Mouse (Mus musculus): ENCODE measurements around the gene Insc. TPM values are rescaled to one million over a fixed set of nuclear protein-coding genes. Genes with fewer than 3 reads are reported as not detected.

The Insc gene
- polyA plus RNA-seq, 1 experiment from 2014 or later: 0.21 TPM

DNA sequence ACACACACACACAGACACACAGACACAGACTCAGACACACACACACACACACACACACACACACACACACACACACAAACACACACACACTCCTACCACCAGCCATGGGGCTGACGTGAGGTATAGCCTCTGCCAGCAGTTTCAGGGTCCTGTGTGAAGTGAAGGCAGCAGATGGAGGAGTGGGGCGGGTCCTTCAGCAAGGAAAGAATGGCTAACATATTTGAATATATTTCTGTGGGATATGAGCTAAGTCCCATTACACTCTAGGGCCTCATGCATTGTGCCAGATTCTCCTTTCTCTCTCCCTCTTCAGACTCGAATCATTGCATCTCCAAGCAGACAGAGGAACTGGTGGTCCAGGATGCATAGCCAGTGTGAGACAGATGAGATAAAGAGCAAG is 74.9 kb downstream of the Insc start:
- DNase-seq (ENCODE audit: low read depth, low spot score) (no peak), ATAC-seq (no peak)
- ChIA-PET CTCF (interaction anchor here (1.2 to 5.9 kb wide), 4 partner anchors 19 to 88 kb away, joined by 3 to 73 read pairs (median 5); no protein-coding TSS in a partner anchor), POLR2A (no interaction called here)
- H3K27me3 ChIP-seq: no peaks in the 10 kb centered on the region
- TF ChIP-seq CTCF (IDR thresholded peaks at IDR 0.05): no peak
- in situ Hi-C loops (cut with MboI; ENCODE audit: low pct_unique_long_range_greater_than_20kb): loop anchor here (5.0 to 25.0 kb wide), 4 partner anchors 81 to 531 kb away; partner anchors contain the start of gene Psma1

- CTCF ChIA-PET: interaction anchor here (1.5 to 5.9 kb wide), 2 partner anchors 82 to 88 kb away, joined by 3 to 73 read pairs; no protein-coding TSS in a partner anchor
- no peak for TF ChIP-seq CTCF (IDR thresholded peaks at IDR 0.05)
- in situ Hi-C loops (cut with MboI; ENCODE audit: low pct_unique_long_range_greater_than_20kb): loop anchor here (5.0 to 25.0 kb wide), 4 partner anchors 82 to 532 kb away; partner anchors contain the start of gene Psma1
- H3K27me3 ChIP-seq: no peaks in the 10 kb centered on the region
- DNase-seq (ENCODE audit: low read depth, low spot score) (no peak), ATAC-seq (no peak)
- POLR2A ChIA-PET: no interaction called here
These were observed 75.3 kb downstream of the Insc start for GRCm38 (mm10) chr7:114818836-114819235.

GRCm38 (mm10) chr7:114822736-114823135 is 79.2 kb downstream of the Insc start:
- POLR2A ChIA-PET: no interaction called here
- TF ChIP-seq CTCF (IDR thresholded peaks at IDR 0.05): no peak
- in situ Hi-C loops (cut with MboI; ENCODE audit: low pct_unique_long_range_greater_than_20kb): loop anchor here (25.0 kb wide), 1 partner anchor 535 kb away; the partner anchor contains the start of gene Psma1
- H3K27me3 ChIP-seq: no peaks in the 10 kb centered on the region
- DNase-seq (ENCODE audit: low read depth, low spot score) (no peak), ATAC-seq (no peak)
- CTCF ChIA-PET: no interaction called here

DNA sequence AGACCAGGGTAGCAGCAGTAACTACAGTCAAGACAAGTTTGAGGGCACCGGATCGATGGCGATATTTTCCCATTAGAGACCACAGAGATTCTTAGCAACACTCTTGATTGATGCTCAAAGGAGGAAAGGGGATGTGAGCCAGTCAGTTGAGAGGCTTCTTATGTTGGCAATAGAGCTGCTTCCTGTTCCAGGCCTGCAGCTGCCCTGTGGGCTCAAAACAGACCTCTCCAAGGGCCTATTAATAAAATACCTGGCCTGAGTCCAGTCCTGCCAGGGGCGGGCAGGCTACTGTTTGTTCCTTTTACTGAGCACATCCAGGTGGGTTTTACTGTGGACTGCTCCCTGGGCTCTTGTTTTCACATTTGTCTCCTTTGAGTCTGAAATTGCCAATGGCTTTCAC is 83.9 kb downstream of the Insc start:
- H3K27me3 ChIP-seq: no peaks in the 10 kb centered on the region
- CTCF ChIA-PET: no interaction called here
- DNase-seq (ENCODE audit: low read depth, low spot score): no peak
- no peak for ATAC-seq
- in situ Hi-C loops (cut with MboI; ENCODE audit: low pct_unique_long_range_greater_than_20kb): no loop called here
- POLR2A ChIA-PET: no interaction called here
- no peak for TF ChIP-seq CTCF (IDR thresholded peaks at IDR 0.05)

DNA sequence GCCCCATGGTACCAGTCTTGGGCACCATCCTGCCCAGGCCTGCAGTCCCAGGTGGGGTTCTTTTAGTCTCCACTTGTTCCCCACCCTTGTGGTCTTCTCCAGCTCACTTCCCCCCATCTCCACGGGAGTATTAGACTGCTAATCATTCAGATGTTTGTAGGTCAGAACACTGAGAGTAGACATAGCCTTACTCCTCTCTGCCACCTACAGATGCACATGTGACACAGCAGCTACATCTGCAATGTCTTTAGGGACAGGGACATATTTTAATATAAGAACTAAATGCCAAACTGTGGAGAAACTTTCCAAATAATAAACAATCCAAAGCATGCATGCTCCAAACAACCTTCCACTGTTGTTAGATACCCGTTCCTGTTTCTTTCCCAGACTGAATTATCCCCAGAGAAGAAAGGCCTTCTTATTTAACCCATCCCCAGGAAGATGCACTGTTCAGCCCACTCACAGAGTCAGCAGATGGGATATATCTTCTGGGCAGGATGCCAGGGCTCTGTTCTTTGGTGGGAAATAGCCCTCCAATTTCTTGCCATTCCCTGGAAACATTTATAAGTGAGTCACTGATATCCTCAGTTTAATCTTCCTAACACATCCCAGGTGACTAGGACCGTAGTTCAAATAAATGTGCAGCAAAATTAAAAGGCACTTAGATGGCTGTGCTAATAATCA is 88.9 kb downstream of the Insc start:
- DNase-seq (ENCODE audit: low read depth, low spot score) (no peak), ATAC-seq (no peak)
- ChIA-PET POLR2A (no interaction called here), CTCF (no interaction called here)
- H3K27me3 ChIP-seq: no peaks in the 10 kb centered on the region
- TF ChIP-seq CTCF (IDR thresholded peaks at IDR 0.05): no peak
- in situ Hi-C loops (cut with MboI; ENCODE audit: low pct_unique_long_range_greater_than_20kb): no loop called here

GRCm38 (mm10) chr7:114834504-114834903 is 91.0 kb downstream of the Insc start:
- ChIA-PET POLR2A (no interaction called here), CTCF (no interaction called here)
- no peaks in the 10 kb centered on the region for H3K27me3 ChIP-seq
- DNase-seq (ENCODE audit: low read depth, low spot score) (no peak), ATAC-seq (no peak)
- in situ Hi-C loops (cut with MboI; ENCODE audit: low pct_unique_long_range_greater_than_20kb): no loop called here
- TF ChIP-seq CTCF (IDR thresholded peaks at IDR 0.05): no peak

DNA sequence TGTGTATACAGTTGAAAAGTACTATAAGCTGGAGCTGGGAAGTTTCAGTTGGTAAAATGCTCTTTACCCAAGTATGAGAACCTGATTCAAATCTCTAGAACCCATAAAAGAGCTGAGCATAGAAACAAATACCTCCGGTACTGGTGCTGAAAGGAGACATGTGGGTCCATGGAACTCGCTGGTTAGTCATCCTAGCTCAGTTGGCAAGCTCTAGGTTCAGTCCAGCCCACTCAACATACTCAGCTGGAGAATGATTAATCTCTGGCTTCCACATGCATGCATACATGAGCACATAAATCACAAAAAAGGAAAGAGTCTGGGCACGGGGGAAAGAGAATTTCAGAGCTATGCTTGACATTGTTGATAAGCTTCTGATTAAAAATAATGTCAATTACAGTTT is 93.8 kb downstream of the Insc start:
- ChIA-PET CTCF (interaction anchor here (1.1 kb wide), 1 partner anchor 20 kb away, joined by 3 read pairs; no protein-coding TSS in a partner anchor), POLR2A (no interaction called here)
- TF ChIP-seq CTCF (IDR thresholded peaks at IDR 0.05): no peak
- peak; percentile 3 for DNase-seq (ENCODE audit: low read depth, low spot score)
- in situ Hi-C loops (cut with MboI; ENCODE audit: low pct_unique_long_range_greater_than_20kb): no loop called here
- H3K27me3 ChIP-seq: no peaks in the 10 kb centered on the region
- no peak for ATAC-seq

GRCm38 (mm10) chr7:114840029-114840745 is 96.7 kb downstream of the Insc start:
- TF ChIP-seq CTCF (IDR thresholded peaks at IDR 0.05): no peak
- in situ Hi-C loops (cut with MboI; ENCODE audit: low pct_unique_long_range_greater_than_20kb): no loop called here
- CTCF ChIA-PET: no interaction called here
- ATAC-seq (no peak), DNase-seq (ENCODE audit: low read depth, low spot score) (no peak)
- H3K27me3 ChIP-seq: no peaks in the 10 kb centered on the region
- POLR2A ChIA-PET: no interaction called here

- no peak for ATAC-seq
- no peak for DNase-seq (ENCODE audit: low read depth, low spot score)
- ChIA-PET POLR2A (no interaction called here), CTCF (no interaction called here)
- no peak for TF ChIP-seq CTCF (IDR thresholded peaks at IDR 0.05)
- in situ Hi-C loops (cut with MboI; ENCODE audit: low pct_unique_long_range_greater_than_20kb): no loop called here
- H3K27me3 ChIP-seq: no peaks in the 10 kb centered on the region
These were observed 99.2 kb downstream of the Insc start for GRCm38 (mm10) chr7:114842644-114843211.

DNA sequence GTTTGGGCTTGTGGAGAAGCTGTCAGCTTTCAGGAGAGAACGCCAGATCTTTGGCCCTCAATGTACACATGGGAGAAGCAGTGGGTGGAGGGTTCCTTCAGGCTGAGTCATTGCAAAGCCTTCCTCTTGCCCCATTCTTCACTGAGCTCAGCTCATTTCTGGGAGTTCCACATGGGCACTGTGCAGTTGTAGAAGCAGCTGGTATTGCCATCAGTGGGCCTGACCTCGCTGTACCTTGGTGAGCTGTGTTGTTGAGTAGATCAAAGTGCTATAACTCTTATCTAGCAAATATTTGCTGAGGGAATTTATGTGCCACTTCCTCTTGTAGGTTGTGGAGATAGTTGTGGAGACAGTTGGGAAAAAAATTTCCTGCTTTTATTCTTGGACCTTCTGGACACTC is 103.7 kb downstream of the Insc start:
- ChIA-PET CTCF (no interaction called here), POLR2A (no interaction called here)
- in situ Hi-C loops (cut with MboI; ENCODE audit: low pct_unique_long_range_greater_than_20kb): no loop called here
- no peak for DNase-seq (ENCODE audit: low read depth, low spot score)
- TF ChIP-seq CTCF (IDR thresholded peaks at IDR 0.05): no peak
- H3K27me3 ChIP-seq: no peaks in the 10 kb centered on the region
- ATAC-seq: no peak

DNA sequence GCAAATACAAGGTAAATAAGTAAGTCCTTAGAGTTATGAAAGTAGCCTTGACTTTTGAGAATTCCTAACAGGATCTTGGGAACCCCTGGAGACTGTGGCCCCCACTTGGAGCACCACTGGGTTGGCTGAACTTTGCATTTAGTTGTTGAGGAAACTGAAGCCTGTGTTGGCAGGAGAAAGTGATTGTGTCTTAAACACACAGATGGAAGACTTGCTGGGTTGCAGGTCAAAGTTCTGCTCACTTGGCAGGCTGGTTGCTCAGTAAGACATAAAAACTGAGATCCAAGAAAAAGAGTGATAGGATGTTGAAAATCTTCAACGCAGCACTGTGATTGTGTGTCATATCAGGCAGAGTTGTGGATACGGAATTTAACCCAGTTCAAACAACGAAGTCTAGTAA is 108.9 kb downstream of the Insc start:
- CTCF ChIA-PET: no interaction called here
- ATAC-seq (no peak), DNase-seq (ENCODE audit: low read depth, low spot score) (no peak)
- no peak for TF ChIP-seq CTCF (IDR thresholded peaks at IDR 0.05)
- peaks cover 4% of the 10 kb centered on the region for H3K27me3 ChIP-seq
- in situ Hi-C loops (cut with MboI; ENCODE audit: low pct_unique_long_range_greater_than_20kb): no loop called here
- POLR2A ChIA-PET: no interaction called here

Measured in Patski (cell line).